Mouse (Mus musculus): ENCODE measurements around the gene Hfe. TPM values are rescaled to one million over a fixed set of nuclear protein-coding genes. Genes with fewer than 3 reads are reported as not detected.
A peak's percentile ranks its signal among the peaks of the same experiment; 100 is the strongest.
"Not testable (repeated sequence)": the region's sequence is repeated elsewhere in the genome, so short reads cannot be mapped to it uniquely, and the experiment has no call there.

Gene Hfe
- total RNA-seq, 2 experiments from 2014 or later: 3.4 to 3.9 TPM

DNA sequence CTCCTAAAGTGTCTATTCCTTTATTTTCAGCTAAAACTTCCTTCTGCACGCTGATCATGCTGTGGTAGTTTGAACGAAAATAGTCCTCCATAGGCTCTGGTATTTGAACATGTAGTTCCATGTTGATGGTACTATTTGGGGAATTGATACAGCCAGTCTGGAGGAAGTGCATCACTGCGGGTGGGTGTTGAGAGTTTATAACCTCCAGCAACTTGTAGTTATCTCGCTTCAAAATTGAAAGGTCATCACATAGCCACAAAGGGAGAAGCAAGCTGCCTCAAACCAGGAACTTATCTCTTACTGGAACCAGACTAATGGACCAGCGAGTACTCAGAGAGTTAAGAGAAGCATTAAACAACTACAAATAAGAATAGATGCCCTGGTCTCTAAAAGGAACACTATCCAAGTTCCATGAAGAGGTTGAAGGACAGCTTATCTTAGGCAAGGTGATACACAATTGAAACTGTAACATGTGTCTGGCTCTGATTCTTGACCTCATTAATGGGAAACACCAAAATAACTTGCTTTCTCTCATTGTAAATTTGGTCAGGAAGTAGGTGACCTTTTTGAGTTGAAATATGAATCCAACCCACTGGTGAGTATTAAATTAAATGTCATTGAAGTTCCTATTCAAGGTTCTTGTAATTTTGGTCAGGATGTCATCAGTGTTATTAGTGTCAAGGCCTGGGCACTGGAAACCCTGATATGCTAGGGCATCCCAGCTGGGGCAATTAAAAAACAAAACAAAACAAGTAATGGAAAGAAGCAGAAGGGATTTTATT is 5.8 kb upstream of the Hfe start:
- DNase-seq (ENCODE audit: low spot score in 2 of 2): no peak

DNA sequence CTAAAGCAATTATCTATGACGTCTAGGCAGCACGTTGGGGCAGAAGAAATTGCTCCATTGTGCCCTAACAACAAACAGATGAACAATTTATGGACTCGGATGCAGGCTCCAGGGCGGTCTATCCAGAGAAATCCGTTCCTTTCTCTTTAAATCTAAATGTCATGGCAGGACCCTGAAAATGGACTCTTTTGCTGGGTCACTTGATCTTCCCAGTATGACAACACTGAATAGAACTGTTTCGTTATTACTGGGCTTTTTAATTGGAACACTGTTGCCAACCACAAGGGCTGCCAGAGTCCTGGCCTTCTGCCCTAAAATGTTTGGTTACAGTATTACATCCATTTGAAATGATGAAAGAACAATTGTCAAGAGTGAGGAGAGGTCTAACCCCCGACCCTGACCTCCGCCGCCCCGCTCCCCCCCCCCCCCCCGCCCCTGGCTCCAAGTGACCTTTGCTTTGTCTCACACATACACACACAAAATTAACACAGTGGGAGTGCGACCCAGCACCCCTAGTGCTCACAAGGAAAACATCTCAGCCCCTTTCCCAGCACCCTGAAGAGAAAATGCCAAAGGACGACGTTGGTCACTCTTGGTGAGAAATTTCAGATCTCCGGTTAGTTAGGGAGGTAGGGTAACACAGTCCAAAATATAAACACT is 810 bp downstream of the Hfe start:
- DNase-seq (ENCODE audit: low spot score in 2 of 2): no peak

DNA sequence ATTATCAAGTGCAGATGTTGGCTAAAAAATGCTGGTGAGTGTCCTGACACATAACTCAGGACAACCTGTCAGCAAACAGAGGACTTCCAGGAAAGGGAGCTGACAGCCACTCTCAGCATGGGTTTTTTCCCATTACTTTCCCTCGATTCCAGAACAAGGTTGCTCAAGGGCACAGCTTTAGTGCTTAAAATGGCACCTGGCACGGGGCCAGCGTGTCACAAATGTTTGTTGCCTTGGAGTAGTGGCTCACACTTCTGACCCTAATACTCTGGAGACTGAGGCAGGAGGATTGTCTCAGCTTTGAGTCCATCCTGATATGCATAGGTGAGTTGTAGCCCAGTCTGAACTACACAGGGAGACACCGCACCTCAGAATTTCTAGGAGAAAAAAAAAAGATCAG is 2.0 kb downstream of the Hfe start:
- no peak for DNase-seq (ENCODE audit: low spot score in 2 of 2)

DNA sequence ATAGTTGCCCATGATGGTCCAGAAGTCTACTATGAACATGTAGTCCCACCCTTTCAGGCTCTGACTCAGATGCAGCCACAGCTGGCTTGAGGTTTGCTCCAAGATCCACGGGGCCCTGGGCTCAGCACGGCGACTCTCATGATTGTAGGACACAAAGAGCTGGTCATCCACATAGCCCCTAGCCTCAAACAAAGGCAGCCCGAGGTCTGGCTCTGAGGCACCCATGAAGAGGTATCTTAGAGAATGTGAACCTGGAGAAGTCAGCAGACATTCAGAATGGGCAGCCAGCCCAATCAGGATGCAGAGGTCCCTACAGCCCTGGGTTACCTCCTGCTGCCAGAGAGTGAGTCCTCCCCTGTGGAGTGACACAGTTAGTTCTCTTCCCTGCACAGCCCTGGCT is 2.6 kb downstream of the Hfe start:
- no peak for DNase-seq (ENCODE audit: low spot score in 2 of 2)

DNA sequence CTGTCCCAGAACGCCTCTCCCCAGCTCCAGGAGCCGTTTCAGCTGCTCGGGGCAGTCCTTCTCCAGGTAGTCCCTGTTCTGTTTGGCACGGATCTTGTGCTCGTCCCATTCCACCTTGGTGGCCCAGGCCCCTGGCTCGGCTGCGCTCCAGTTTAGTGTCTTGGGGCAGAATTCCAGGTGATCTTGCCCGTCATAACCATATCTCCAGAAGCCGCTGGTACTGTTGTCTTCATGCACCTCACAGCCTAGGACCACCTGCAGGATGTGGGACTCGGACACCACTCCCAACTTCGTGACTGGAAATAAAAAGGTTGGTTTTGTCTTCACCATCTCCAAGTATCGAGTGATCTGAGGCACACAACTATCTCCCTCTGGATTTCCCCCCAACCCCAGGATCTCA is 3.9 kb downstream of the Hfe start:
- DNase-seq (ENCODE audit: low spot score in 2 of 2): no peak

DNA sequence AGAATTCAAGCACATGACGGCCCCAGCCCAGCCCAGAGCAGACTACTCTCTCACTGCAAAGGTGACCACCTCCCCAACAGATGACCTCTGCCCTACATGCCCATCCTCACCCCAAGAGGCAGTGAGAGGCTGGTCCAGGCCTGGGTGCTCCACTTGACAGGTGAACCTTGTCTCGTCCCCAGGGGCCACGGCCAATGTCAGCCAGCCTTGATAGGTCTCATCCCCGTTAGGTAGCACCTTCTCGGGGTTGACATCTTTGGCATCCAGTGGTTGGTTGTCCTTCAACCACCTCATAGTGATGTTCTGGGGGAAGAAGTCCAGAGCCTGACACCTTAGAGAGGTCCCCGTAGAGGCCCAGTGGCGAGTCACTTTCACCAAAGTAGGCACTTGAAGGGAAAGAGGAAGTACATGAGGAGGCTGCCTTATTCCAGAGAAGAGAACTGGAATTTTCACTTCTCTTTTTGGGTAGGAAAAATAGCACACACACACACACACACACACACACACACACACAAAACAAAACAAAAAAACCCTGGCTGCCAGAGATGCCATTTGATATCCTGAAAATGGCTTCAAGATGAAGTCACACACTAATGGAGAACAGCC is 4.8 kb downstream of the Hfe start:
- no peak for DNase-seq (ENCODE audit: low spot score in 2 of 2)

DNA sequence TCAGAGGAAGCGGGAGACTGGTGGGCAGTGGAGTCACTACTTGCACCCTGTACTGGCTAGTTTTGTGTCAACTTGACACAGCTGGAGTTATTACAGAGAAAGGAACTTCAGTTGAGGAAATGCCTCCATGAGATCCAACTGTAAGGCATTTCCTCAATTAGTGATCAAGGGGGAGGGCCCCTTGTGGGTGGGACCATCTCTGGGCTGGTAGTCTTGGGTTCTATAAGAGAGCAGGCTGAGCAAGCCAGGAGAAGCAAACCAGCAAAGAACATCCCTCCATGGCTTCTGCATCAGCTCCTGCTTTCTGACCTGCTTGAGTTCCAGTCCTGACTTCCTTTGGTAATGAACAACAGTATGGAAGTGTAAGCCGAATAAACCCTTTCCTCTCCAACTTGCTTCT is 7.9 kb downstream of the Hfe start:
- DNase-seq (ENCODE audit: low spot score in 2 of 2): not testable (repeated sequence)

DNA sequence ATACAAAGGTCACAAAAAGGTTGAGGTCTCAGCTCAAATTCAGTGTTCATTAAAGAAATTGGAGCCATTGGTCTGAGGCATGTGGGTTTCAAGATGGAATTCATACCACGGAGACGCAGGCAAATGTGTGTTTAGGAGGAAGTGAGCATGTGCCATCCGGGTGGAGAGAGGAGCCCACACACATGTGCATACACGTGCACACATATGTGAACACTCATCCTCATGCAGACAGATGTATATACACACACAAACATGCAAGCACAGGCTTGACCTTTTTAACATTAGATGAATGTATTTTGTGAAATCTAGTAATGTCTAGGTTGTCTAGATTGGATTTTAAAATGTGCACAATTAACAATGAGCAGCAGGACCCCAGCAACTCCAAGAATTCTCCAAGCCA is 8.4 kb downstream of the Hfe start:
- DNase-seq (ENCODE audit: low spot score in 2 of 2): no peak

DNA sequence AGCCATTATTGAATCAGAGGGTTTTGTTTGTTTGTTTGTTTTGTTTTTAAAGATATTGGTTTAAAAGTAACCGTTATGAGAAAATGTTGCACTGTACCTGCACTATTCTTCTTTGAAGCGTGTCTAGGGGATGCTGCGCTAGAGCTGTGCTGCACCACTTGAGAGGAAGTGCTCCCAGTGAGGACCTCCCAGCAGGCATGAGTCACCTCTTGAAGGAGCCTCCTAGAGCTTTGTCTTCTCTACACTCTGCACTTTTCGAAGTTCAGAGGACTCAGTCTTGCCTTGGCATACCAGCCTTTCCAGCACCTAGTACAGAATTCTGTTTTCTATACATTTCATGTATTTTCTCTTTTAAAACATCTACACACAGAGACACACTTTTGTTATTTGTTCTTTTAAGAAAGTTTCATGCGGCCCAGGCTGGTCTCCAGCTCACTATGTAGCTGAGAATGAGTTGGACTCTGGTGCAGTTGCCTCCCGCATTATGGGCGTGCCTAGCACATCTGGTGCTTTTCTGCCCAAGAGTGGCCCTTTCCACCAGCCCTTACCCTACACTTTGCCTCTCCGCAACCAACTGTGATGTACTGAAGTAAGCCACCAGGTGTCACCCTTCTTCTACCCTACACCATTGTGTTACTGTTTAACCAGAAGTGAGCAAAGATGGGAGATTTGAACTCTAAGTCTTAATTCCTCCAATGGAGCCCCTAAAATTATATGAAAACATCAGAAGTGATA is 9.7 kb downstream of the Hfe start:
- peak; percentile 69 to 72 for DNase-seq (ENCODE audit: low spot score in 2 of 2)

DNA sequence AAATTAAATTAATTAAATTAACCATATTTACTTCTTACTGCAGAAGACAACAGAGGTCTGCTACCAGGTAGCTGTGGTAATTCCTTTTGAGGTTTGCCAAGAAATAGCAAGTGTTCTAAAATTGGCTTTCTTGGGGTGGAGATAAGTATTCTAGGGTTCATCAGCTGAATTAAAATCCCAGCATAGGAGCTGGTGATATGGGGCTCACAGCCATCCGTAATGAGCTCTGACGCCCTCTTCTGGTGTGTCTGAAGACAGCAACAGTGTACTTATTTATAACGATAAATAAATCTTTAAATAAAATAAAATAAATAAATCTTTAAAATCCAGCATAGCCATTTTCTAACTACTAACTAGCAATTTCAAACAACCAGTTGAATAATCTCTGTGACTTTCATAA is 10.9 kb downstream of the Hfe start:
- DNase-seq (ENCODE audit: low spot score in 2 of 2): no peak

DNA sequence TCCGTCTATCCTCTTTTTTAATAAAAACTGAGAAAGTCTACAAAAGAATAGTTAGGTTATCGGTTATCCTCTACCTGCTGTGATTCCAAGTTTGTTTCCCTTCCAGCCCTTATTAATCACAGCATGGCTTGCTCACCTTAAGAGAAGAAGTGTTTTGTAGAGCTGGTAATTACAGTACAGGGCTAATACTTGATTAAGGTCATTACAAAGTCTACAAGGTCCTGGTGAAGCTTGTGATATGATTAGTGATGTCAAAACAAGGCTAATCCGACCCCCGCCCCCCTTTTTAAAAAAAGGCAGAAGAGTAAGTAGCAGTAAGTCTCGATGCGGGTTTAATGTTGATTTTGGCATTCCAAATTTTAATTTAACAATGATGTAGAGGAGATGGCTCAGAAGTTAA is 11.7 kb downstream of the Hfe start:
- DNase-seq (ENCODE audit: low spot score in 2 of 2): no peak

DNA sequence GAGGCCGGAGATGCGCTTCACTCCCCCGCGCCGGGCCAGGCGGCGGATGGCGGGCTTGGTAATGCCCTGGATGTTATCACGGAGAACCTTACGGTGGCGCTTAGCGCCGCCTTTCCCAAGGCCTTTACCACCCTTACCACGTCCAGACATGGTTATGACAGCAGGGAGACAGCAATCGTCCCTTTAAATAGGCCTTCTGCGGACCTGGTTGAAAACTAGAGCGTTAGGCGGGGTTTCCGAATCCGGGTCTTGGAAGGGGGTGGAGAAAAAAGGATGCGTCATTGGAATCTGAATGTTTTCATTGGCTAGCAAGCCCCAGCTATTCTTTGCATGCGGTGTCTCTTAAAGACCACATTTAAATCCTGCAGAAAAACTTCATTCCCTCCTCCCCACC is 12.4 kb downstream of the Hfe start, which contains the start of gene Hist1h4c:
TSS of gene Hist1h4c (minus strand) at position 155 of the 394 bp plus-strand sequence.
- DNase-seq (ENCODE audit: low spot score in 2 of 2): peak; percentile 98

DNA sequence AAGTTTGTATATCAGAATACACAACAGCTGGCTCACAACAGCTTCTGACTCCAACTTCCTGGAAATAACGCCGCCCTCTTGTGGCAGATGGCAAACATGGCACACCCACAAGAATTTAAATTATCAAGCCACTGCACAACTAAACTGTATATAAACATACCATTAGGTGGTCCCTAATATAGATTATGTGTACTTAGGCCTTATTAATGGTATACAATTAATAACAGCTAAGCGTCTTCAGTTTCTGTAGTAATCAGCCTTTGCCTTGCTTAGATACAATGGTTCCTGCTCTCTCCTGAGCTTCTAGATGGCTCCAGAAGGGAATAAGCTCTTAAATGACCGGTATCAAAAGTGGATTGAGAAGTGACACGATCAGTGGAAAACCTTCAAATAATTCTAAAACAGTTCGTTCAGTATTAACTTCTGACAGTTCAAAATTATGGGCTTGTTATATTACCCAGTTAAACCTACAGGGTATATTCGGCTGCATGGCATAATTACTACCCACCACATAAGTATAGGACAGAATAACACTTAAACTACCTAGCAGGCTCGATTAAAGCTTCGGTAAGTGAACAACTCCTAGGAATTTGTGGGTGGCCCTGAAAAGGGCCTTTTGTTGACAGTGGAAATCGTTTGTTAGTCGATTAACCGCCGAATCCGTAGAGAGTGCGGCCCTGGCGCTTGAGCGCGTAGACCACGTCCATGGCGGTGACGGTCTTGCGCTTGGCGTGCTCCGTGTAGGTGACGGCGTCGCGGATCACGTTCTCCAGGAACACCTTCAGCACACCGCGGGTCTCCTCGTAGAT is 13.0 kb downstream of the Hfe start:
- DNase-seq (ENCODE audit: low spot score in 2 of 2): peak; percentile 55 to 57

DNA sequence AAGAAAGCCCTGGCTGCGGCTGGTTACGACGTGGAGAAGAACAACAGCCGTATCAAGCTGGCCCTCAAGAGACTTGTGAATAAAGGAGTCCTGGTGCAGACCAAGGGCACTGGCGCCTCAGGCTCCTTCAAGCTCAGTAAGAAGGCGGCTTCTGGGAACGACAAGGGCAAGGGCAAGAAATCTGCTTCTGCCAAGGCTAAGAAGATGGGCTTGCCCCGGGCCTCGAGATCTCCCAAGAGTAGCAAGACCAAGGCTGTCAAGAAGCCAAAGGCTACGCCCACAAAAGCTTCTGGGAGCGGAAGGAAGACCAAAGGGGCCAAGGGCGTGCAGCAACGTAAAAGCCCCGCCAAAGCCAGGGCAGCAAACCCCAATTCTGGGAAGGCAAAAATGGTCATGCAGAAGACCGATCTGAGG is 14.6 kb downstream of the Hfe start:
- DNase-seq (ENCODE audit: low spot score in 2 of 2): no peak

DNA sequence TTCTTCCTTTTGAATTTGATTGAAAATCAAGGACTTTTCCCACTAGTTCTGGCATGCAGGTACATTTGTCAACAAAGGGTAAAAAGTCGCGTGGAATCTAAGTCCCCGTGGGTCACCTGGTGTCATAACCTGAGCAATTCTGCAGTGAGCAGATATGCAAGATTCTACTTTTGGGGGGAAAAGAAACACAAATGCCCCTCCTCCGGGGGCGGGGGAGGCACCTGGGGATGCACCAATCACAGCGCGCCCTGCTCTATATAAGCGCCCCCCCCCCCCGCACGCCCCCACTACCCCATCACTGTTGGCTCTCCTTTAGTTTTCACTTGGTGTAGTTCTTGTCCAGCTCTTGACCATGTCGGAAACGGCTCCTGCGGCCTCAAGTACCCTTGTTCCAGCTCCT is 15.1 kb downstream of the Hfe start, which contains the start of gene Hist1h1t:
TSS of gene Hist1h1t (plus strand) at position 301 of the 400 bp plus-strand sequence.
- no peak for DNase-seq (ENCODE audit: low spot score in 2 of 2)

DNA sequence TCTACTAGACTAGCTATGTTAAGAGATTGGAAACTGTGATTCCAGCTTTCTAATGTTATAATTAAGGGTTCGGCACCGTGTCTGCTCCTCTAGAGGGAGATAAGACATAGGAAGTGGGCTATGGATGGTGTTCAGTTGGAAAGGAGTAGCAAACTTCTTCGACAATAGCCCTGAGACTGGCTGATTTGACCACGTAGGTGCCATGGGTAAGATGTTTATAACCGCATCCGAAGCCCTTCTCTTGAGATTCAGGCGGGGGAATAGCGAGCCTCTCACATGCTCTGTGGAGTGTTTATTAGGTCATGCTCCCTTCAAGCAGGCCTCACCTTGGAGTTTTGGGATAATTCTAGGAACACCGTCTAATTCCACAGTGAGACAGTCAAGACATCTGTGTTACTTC is 15.7 kb downstream of the Hfe start:
- DNase-seq (ENCODE audit: low spot score in 2 of 2): no peak

DNA sequence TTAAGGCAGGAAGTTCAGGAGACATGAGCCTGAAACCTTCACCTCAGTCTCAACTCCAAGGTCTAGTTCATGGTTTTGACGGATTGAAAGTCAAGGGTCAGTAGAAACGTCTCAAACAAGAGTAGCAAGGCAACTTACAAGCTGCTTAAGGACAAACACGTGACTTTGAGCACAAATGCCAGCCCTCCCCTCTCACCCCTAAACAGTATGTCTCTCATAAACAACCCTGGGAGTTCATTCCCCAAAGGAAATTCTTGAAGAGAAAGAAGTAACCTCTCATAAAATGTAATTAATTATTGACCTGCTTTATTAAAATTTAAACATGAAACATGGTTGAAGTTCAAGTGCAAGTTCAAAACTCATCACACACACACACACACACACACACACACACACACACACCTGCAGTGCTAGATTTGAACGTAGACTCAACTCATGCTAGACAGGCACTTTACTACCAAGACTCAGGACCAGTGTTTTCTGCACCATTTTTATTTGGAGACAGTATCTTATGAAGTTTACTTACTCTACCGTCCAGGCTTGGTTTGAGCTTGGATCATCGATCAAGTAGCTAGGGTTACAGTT is 16.7 kb downstream of the Hfe start:
- no peak for DNase-seq (ENCODE audit: low spot score in 2 of 2)

DNA sequence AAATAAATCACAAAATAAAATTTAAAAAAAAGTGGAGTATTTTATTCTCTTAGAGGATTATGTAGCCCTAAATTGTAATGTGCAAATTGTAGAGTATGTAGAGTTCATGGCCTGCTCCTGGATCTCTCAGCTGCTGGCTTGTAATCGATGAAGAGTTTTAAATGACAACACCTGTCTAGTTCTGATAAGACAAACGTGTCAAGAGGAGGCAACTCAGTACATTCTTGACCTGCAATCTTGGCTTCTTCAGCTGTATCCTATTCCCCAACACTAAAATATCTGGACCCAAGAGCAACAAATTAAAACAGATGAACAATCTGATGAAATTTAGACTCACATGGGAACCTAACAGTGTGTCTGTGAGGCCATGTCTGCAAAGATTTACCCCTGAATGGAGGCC is 21.2 kb downstream of the Hfe start:
- no peak for DNase-seq (ENCODE audit: low spot score in 2 of 2)

DNA sequence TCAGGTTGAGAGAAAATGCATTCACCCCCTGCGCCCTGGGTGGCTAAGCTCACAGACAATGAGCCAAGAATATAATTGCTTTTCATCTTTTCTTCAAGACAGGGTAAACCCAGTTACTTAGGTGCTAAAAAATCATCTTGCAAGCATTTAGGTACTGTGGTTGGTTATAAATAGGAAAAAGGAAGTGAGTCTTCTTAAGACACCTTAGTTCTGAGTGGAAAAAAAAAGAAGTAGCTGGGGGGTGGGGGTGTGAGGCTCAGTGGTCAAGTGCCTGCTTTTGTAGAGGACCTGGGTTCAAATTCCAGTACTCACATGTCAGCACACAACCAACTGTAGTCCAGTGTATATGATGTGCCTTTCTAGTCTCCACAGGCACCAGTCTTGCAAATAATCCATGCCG is 21.7 kb downstream of the Hfe start:
- no peak for DNase-seq (ENCODE audit: low spot score in 2 of 2)

DNA sequence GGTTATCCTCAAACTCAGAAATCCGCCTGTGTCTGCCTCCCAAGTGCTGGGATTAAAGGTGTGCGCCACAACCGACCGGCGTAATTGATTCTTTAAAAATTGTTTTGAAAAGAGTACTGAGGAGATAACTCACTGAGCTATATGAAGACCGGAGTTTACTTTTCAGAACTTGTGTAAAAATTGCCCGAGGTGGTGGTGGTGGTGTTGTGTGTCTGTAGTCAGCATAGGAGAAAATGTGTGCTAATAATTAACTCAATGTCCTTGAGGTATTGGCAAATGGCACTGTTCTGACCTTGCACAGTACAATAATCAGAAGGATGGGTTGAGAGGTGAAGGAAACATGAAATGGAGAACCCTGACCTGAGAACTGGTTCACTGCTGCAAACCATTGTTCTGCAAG is 22.7 kb downstream of the Hfe start:
- DNase-seq (ENCODE audit: low spot score in 2 of 2): no peak

All from left cerebral cortex, adult 18-20 months (tissue).